Mouse (Mus musculus): ENCODE measurements around the gene Foxo3. TPM values are rescaled to one million over a fixed set of nuclear protein-coding genes. Genes with fewer than 3 reads are reported as not detected.

Gene Foxo3
- total RNA-seq, 2 experiments from 2014 or later = 78.4 to 83.4 TPM

- no peak for DNase-seq
- intact Hi-C loops (cut with DNase I) = no loop called here
These were observed 74.0 kb downstream of the Foxo3 start for GRCm38 (mm10) chr10:42202561-42202960.

- intact Hi-C loops (cut with DNase I) = no loop called here
These were observed 77.1 kb downstream of the Foxo3 start for GRCm38 (mm10) chr10:42199472-42199871.

GRCm38 (mm10) chr10:42198682-42199081, 77.9 kb downstream of the Foxo3 start:
- intact Hi-C loops (cut with DNase I) = no loop called here
- DNase-seq = no peak

More at GRCm38 (mm10) chr10:42199472-42199871, 77.1 kb downstream of the Foxo3 start:
- no peak for DNase-seq

DNA sequence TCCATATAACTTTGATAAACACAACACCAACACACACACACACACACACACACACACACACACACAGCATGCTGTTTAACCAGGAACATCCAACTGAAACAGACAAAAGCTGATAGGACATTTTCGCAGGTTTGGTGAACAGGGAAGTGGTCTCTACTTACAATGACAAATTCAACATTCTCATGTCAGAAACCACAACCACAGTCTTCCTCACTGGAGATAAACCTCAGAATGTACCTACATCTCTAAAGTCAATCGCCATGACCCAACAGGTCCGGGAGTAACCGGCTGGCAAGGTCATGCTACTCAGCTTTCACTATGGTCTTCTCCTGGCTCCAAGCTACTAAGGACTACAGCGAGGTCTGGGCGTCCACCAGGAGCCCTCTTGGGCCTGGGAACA, 81.8 kb downstream of the Foxo3 start:
- no peak for DNase-seq
- intact Hi-C loops (cut with DNase I) = no loop called here

GRCm38 (mm10) chr10:42193981-42194380, 82.6 kb downstream of the Foxo3 start:
- no peak for DNase-seq
- intact Hi-C loops (cut with DNase I) = no loop called here

DNA sequence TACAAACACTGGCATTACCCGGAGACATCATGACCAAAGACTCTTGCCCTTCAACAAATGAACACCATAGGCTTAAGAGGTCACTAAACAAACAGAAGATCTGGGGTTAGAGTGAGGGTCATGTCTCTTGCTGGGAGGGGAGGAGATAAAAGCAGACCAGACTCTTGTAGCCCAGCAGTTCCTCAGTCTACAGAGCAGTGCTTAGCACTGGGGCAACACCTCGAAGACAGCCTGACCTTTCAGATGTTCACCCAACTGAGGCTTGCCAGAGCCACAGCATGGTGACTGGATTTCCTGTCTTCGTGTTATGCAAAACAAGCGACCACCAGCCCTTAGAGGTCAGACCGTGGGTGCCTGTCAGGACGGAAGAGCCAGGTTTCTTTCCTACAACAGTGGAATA, 83.6 kb downstream of the Foxo3 start:
- DNase-seq = no peak
- intact Hi-C loops (cut with DNase I) = no loop called here

DNA sequence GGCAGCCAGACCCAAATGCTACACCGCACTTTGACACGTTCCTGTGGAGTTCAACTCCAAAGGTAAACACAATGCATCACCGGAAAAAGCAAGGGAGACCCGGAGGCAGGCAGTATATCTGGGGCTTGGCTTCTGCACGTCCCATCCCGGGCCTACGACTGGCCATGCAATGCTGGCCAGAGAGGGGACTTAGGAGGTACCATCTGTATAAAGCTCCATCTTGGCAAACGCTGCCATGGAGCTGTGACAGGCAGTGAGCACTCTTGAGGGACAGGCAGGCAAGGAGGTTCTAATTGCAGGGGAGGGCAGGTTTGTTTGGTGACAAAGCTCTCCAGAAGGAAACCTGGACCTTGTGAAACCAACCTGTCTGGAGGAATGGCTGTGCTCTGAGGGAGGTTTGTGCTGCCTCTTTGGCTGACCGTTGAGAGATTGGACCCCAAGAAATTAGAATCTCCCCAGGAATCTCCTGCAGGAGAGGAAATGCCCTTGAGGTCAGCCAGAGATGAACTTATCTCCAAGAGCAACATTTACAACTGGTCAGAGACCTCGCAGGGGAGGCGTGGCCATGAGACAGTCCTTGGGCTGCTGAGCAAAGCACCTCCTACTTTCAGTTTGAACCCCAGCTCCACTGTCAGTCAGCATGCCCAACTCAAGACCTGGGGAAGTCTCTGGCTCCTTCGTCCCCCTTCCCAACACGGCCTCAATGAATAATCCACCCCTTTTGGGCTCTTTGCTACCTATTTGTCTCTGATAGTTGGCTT, 86.7 kb downstream of the Foxo3 start:
- DNase-seq = no peak
- intact Hi-C loops (cut with DNase I) = no loop called here

- intact Hi-C loops (cut with DNase I) = no loop called here
- no peak for DNase-seq
These were observed 87.5 kb downstream of the Foxo3 start for GRCm38 (mm10) chr10:42189037-42189436.

- intact Hi-C loops (cut with DNase I) = no loop called here
- DNase-seq = no peak
These were observed 88.5 kb downstream of the Foxo3 start for GRCm38 (mm10) chr10:42188091-42188490.

GRCm38 (mm10) chr10:42186941-42187401, 89.6 kb downstream of the Foxo3 start:
- no peak for DNase-seq
- intact Hi-C loops (cut with DNase I) = no loop called here

- no peak for DNase-seq
- intact Hi-C loops (cut with DNase I) = no loop called here
These were observed 96.2 kb downstream of the Foxo3 start for GRCm38 (mm10) chr10:42180333-42180732.

- DNase-seq = no peak
- intact Hi-C loops (cut with DNase I) = no loop called here
These were observed 97.8 kb downstream of the Foxo3 start for GRCm38 (mm10) chr10:42178751-42179150.

GRCm38 (mm10) chr10:42177771-42178674, 98.5 kb downstream of the Foxo3 start:
- intact Hi-C loops (cut with DNase I) = no loop called here
- DNase-seq = no peak

DNA sequence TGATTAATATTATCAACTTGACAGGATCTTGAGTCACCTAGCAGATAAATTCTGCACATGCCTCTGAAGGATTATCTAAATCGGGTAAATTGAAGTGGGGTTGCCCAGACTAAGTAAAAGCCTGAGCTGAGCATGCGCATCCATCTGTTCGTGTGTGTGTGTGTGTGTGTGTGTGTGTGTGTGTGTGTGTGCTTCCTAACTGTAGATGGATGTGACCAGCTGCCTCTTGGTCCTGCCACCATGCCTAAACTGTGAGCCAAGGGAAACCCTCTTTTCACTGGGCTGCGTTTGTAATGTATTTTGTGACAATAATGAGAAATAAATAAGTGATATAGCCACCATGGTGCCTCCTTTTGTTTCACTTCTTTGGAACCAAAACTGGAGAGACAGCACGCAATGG, 102.3 kb downstream of the Foxo3 start:
- DNase-seq = no peak
- intact Hi-C loops (cut with DNase I) = no loop called here

GRCm38 (mm10) chr10:42173839-42174238, 102.7 kb downstream of the Foxo3 start:
- intact Hi-C loops (cut with DNase I) = no loop called here

GRCm38 (mm10) chr10:42170889-42171347, 105.6 kb downstream of the Foxo3 start:
- peak; percentile 55 to 70 for DNase-seq
- intact Hi-C loops (cut with DNase I) = no loop called here

More at GRCm38 (mm10) chr10:42173839-42174238, 102.7 kb downstream of the Foxo3 start:
- no peak for DNase-seq

GRCm38 (mm10) chr10:42170201-42170600, 106.4 kb downstream of the Foxo3 start:
- DNase-seq = no peak
- intact Hi-C loops (cut with DNase I) = no loop called here

GRCm38 (mm10) chr10:42154727-42155126, 121.8 kb downstream of the Foxo3 start:
- intact Hi-C loops (cut with DNase I) = no loop called here
- DNase-seq = no peak

DNA sequence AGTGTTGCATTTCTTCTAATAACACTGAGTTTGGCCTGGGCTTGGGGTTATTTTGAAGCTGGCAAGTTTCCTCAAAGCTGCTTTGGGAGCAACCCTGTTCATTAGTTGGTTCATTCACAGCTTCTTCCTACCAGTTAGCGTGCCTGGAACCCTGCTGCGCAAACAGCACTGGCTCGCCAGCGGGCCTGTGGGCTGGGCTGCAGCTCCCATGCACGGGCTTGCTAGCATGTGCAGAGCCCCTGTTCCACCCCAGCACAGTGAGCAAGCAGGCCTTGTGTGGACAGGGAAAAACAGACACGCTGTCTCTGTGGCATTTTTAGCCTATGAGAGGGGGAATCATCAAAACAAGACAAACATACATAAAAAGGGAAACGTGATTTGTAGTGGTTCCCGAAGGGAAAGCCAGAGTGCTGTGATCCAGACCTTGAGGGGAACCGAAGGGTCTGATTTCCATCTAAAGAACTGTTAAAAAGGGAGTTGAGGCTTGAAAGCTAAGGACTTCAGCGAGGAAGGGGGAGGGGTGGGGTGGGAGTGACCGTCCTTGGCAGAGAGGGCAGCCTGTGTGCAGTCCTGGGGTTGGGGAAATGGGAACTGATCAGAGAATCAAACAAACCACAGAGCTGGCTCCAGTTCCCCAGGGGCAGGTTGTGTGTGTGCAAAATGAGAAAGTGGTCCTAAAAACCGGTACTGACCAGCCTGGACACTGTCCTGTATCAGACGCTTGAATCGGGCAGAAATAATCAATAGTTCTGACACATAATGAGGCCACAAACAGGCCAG, 123.9 kb downstream of the Foxo3 start:
- intact Hi-C loops (cut with DNase I) = no loop called here

DNA sequence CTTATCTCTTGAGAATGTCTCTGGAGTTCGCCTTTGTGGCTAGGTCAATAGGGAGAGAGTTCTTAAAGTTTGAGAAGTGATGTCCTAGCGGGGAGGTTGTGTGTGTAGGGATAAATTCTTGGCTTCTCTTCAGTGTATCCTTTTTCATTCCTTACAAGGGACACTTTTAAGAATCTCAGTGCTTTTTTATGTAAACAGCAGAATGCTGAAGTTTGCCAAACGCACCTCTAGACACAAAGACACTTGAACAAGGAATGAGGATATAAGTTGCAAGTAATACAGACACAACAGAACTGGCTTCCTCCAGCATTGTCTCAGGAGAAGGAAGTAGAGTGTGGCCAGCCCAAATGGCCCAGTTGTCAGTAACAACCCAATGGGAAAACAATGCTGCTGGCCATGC, 126.8 kb downstream of the Foxo3 start:
- no peak for DNase-seq
- intact Hi-C loops (cut with DNase I) = no loop called here

More for the DNA sequence above, 123.9 kb downstream of the Foxo3 start:
- DNase-seq = peak in 1 of 2 experiments; percentile 18
